Mouse (Mus musculus) C2C12 (cell line): ENCODE results near the gene Zfpl1.

Source experiments
- CTCF ChIP-seq: IDR thresholded peaks from one replicate; pipeline ENCODE4 v1.5.1; 2011; ENCODE audit not compliant: control insufficient read depth, insufficient read depth, insufficient read length
- MAX ChIP-seq: IDR thresholded peaks from one replicate; pipeline ENCODE4 v1.6.1; 2011; ENCODE audit warnings: mild to moderate bottlenecking, control low read depth
- MYOD1 ChIP-seq: IDR thresholded peaks from one replicate; pipeline ENCODE4 v1.6.1; 2011; ENCODE audit warnings: low read depth; ENCODE audit not compliant: control insufficient read depth, insufficient read length
- USF1 ChIP-seq: IDR thresholded peaks from one replicate; pipeline ENCODE4 v1.6.1; 2011; ENCODE audit warnings: low read depth, mild to moderate bottlenecking, control low read depth, moderate library complexity

DNA sequence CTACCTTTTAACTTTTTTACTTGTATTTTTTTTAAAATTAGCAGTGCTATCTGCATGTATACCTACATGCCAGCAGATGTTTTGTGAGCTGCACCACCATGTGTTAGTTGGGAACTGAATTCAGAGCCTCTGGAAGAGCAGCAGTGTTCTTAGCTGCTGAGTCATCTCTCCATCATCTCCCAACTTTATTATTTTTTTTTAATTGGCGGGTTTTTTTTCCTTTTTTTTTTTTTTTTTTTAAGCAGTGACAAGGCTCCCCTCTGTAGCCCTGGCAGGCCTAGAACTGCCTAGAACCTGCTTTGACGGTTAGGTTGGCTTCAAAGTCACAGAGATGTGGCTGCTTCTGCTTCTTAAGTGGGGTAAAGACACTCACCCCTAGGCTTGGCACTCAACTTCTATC lies 40.1 kb upstream of the Zfpl1 start:
- TF ChIP-seq CTCF (no peak), MYOD1 (no peak), USF1 (no peak), MAX (no peak)
